Mouse (Mus musculus) adrenal gland, postnatal 36 days (tissue): ENCODE data around the gene Slco1a5. TPM values are rescaled to one million over a fixed set of nuclear protein-coding genes. Genes with fewer than 3 reads are reported as not detected.
"Not testable (repeated sequence)": the region's sequence is repeated elsewhere in the genome, so short reads cannot be mapped to it uniquely, and the experiment has no call there.

Experiments used
- DNase-seq, 2 experiments: peaks; one replicate each; pipeline ENCODE4 v3.0.0; 2021; ENCODE audit warnings: mixed read lengths in 1 of 2
- total RNA-seq, 2 experiments: library from RNA; stranded (reverse); gene quantifications; 2 replicates each; pipeline ENCODE4 v1.2.3; 2021

Slco1a5 gene
- total RNA-seq, 2 experiments from 2014 or later: not detected

DNA sequence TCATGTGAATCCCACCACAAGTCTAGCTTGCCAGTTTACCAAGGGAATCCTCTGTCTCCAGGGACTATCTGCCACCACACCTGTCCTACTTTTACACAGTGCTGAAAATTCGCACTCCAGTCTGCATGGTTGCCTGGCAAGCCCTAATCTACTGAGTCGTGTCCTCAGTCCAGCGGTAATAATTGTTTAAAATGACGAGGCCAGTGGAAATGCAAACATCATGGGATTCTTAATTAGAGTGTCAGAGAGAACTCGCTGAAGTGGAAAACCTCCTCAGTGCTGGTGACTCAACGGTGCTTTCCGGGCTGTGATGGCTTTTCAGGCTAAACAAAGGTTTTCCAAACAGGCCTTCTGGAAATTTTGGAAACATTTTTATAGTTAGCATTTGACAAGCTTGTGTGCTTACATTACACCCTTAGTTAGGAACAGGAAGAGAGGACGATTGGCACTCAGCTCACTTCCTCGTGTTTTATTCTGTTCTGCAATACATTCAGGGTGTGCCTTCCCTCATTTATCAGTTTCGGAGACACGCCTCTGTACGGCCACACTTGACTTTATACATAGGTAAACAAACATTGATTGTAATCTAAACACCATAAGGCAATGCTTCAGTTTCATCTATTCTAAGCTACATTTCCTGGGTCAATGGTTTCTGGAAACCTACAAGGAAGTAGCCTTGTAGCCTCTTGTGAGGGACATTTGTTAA, 33.2 kb downstream of the Slco1a5 start:
- DNase-seq: no peak

DNA sequence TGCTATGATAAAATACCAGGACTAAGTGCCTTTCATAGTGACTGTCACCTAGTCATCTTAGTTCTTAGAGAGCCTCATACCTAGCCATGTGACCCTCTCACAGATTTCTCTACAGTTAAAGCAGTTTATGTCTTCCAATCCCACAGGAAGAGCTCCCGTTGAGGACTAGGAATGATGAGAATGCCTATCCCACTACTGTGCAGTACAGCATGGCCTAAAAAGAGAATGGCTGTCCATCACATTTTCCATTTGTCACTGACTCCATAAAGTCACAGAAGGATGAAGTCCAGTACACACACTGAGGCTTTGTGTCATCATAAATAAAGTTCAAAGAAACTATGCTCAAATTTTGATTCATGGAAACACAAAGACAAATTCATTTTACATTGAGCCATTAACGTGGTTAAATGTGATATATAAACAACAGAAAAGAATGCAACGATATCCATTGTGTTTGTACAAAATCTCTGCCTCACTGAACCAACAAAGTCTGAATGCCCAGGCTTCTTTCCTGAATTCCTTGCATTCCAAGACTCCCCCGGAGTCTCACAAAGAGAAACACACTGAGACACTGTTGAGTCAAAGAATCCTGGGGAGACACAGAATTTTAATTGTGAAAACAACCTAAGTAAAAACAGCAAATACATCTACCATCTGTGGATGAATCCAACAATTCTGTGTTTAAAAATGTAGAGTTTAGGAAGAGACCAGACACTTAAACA, 46.9 kb downstream of the Slco1a5 start:
- no peak for DNase-seq

DNA sequence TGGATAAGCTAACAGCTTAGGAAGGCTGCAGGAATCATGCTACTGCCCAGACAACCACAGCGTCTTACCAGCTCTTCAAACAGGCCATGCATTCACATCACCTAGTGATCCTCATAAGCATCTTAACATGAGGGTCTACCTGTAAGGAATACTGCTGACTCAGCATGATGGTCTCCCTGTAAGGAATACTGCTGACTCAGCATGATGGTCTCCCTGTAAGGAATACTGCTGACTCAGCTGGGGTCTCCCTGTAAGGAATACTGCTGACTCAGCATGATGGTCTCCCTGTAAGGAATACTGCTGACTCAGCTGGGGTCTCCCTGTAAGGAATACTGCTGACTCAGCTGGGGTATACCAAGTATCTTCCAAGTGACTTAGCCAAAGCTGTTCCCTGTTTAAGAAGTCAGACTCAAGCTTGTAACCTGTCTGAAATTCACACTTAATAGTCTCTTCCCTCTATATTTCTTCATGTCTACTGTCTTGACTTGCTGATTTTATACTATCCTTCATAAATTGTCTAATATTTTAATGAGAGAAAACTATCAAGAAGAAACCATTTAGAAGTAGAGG, 72.0 kb downstream of the Slco1a5 start:
- DNase-seq: not testable (repeated sequence)

DNA sequence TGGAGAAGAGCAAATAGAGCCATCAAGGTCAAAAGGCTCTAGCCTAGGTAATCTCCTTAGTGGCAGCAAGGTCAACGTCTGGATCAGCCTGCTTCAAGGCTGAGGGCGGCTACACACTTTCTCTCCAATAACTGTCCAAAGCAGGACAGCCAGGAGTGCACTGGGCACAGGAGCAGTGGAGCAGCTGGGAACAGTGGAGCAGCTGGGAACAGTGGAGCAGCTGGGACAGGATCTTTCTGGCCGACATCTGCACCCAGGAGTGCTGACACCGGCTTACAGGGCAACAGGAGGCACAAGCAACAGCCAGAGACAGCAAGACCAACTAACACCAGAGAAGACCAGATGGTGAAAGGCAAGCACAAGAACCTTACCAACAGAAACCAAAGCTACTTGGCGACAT, 77.7 kb downstream of the Slco1a5 start:
- DNase-seq: no peak

DNA sequence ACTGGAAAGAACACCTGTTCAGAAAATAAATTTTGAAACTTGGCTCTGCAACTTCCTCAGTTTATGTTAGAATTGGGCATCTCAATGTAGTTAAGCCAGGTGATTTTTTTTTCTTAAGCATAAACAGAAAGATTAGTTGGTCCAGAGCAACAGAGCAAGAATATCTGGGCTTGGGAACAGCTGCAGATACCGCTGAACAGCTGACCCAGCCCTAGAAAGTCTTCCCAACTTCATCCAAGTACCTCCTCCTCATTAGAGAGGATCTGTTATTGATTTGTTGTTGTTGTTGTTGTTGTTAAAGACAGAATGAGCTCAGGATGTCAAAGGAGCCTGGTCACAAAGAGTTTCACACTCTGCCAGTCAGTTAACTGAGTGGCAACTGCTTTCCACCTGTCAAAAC, 83.3 kb downstream of the Slco1a5 start:
- DNase-seq: no peak

DNA sequence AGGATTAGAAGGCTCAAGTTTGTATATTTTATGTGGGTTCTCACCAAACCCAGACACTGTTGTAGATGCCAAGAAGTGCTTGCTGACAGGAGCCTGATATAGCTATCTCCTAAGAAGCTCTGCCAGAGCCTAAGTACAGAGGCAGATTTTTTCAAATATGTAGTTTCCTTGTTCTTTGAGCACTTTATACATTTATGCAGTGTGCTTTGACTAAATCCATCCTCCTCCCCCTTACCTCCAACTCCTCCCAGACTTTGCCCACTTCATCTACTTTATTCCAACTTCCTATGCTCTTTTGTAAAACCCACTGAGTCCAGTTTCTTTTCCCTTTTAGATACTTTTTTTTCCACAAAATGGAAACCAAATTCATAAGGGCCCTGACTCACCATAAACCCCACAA, 102.6 kb downstream of the Slco1a5 start:
- no peak for DNase-seq

DNA sequence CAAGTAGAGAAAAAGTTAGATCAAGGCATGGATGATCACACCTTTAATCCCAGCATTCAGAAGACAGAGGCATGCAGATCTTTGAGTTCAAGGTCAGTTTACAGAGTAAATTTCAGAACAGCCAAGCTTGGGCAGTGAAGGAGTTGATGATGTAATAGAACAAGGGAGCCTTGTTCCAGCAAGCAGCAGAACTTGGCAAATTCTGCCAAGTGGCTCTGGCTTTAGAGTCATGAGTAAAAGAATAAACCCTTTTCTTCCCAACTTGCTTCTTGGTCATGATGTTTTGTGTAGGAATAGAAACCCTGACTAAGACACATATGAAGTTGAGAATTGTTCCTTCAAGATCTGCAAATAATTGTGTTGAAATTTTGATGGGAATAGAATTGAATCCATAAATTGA, 111.0 kb downstream of the Slco1a5 start:
- DNase-seq: no peak

DNA sequence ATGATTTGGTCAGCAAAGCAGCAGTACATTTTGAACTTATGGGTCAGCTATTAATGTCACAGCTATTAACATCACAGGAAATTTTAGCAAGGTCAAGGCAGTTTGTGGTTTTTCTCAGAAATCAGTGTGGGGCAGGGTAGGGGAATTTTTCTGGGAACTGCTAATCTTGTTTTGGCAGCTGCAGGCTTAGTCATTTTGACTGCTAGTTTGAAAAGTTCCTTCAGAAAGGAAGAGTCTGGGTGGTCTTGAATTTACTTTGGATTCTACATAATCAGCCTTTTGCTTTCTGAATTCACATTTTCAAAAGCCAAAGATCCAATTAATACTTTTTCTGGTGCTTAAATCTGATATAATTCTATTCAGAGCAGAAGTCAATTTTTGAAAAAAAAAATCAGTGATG, 113.0 kb downstream of the Slco1a5 start:
- DNase-seq: no peak

DNA sequence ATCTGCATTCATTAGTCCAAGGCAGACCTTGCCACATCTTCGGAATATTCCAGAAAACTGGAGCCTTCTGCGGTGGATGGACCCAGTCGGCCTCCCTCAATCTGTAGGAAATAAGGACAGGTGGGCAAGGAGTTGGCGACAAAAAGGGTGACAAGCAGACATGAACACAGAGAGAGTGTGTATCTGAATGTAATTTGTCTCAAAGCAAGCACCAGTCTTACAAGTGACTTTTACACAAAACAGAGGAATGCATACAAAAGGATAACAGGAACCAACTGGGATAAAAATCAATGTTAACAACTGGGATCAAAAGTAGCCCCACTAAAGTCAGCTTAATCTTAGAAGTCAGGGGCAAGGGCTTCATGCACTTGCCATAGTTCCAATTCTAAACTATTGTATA, 114.4 kb downstream of the Slco1a5 start, which contains the start of gene Slco1a6:
Gene Slco1a6, minus strand, starts transcription at position 101 of the 400 bp plus-strand sequence.
- no peak for DNase-seq

DNA sequence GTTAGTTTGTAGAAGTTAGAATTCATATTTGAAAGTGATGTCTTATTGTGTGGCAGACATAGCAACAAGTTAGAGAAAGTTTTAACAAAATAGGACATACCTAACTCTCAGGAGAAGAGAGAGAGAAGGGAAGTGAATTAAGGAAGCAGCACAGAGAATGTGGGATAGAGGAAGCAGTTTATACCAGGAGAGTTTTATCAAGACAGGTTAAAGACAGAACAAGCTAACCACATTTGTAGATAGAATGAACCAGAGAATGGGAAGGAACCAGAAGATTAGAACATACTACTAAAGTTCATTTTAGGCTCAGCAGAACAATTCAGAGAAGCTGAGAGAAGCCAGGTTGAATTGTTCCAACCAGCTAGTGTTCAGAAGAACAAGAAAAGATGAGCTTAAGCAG, 122.3 kb downstream of the Slco1a5 start:
- DNase-seq: no peak

DNA sequence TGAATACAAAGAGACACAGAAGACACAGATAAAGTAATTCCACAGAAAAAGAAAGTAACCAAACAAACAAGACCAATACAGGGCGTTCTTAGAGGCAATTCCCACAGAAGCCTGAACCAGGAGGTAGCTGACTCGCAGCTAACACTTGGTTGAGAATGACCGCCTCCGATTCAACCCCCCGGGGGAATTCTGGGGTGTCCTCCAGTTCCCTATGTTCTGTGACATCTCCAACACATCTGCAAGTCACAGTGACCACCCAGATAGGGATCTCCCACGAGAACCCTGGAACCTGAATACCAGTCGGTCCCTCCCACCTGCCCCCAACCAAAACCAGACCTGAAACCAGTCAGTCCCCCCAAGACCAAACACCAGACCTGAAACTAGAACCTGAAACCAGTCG, 128.5 kb downstream of the Slco1a5 start:
- no peak for DNase-seq

DNA sequence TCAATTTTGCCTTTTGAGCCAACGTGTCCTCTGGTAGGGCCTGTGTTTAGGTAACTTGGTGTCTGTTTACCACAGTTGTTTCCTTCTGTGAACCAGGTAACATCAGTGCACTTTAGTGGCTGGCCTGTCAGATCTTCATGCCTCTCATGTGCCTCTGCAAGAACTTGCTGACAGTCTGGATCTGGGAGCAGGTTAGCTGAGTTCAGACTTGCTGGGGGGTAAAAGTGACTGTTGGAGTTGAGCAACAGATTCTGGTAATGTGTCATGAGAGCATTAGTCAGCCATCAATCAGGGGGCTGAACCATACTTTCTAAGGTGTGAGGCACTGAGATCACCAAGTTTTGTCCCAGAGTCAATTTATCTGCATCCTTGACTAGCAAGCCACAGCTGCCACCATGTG, 130.8 kb downstream of the Slco1a5 start:
- DNase-seq: no peak

DNA sequence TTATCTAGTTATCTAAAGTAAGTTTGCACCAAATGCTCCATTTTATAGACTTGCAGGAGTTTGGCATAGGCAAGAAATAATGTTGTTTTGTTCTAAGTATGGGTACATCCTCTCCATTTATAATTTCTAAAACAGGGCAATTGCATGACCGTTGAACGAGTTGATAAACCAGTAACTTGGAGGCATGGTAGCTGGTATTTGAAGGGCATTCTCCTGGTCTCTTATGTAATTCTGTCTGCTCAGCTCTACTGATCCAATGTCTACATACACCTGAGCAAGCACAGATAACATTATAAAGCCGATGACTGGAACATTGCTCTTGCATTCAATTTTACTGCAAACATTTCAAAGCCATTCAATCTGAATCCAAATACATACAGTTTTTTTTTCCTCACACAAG, 135.4 kb downstream of the Slco1a5 start:
- DNase-seq: no peak

DNA sequence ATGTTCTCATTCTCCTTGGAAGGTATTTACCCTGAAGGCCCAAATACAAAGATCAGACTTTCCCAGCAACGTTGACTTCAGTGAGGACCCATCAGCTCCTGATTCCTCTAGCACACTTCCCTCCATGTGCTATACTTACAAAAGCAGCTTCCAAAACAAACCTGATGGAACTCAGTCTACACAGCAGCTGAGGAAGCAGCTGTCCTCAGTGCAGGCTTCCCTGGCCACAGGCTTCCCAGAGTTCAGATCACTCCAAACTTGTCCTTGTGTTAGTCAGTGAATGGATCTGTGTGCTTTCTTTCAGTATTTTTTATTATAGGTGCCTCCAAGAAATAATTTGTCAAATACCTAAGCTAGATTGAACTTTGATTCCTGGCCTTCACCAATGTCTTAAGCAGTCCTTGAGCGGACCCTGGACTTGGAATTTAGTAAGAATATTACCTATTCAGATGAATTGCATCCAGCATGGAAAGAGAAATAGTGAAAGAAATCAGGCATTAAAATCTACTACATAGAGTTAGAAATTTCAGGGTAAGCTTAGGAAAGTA, 136.8 kb downstream of the Slco1a5 start:
- DNase-seq: no peak

Other genes starting within 250 kb of the Slco1a5 start
- gene Slco1a6, start 114.5 kb downstream of the Slco1a5 start, total RNA-seq: under 1 TPM in 1 of 2 experiments, not detected in 1; 0.72 TPM
- not detected for gene Iapp, start 24.6 kb downstream of the Slco1a5 start, total RNA-seq
- gene Pyroxd1, start 22.7 kb upstream of the Slco1a5 start, total RNA-seq: 10 to 100 TPM; 10.8 to 12.6 TPM
- gene Recql, start 64.1 kb upstream of the Slco1a5 start, total RNA-seq: 10 to 100 TPM; 14.5 to 20.2 TPM
- 10 to 100 TPM; 34.5 to 47.3 TPM for gene Golt1b, start 64.2 kb upstream of the Slco1a5 start, total RNA-seq
- gene Spx, start 90.5 kb upstream of the Slco1a5 start, total RNA-seq: under 1 TPM; 0.36 to 0.46 TPM
- 1 to 10 TPM; 2.9 to 8.3 TPM for gene Gys2, start 150.1 kb upstream of the Slco1a5 start, total RNA-seq
- gene Ldhb, start 185.0 kb upstream of the Slco1a5 start, total RNA-seq: 100 to 1,000 TPM; 184 to 196 TPM
- gene Kcnj8, start 248.6 kb upstream of the Slco1a5 start, total RNA-seq: 10 to 100 TPM; 10.4 to 10.7 TPM